Mouse (Mus musculus): ENCODE results near the gene Znrf4.

GRCm38 (mm10) chr17:56485118-56485517 is 27.1 kb downstream of the Znrf4 start:
- no peak for TF ChIP-seq CTCF (IDR thresholded peaks at IDR 0.05; ENCODE audit: extremely low read depth, insufficient read length, insufficient replicate concordance, low read depth, low read length)
- TF ChIP-seq POLR2A (IDR thresholded peaks at IDR 0.05; ENCODE audit: low read depth, low read length) = no peak
